Mouse (Mus musculus) stomach, embryonic 16.5 days (tissue): ENCODE data around the gene Wdr20. TPM values are rescaled to one million over a fixed set of nuclear protein-coding genes. Genes with fewer than 3 reads are reported as not detected.
A peak's percentile ranks its signal among the peaks of the same experiment; 100 is the strongest.

Experiments used
- ATAC-seq: fragments of 200-750 bp; cut with Nextera tagmentation; 2 replicates; pipeline ENCODE4 v1.8.0; 2017; ENCODE audit warnings: moderate number of reproducible peaks, moderate TSS enrichment; ENCODE audit not compliant: insufficient read depth, low FRiP score
- H3K27ac ChIP-seq: fragments of 300-500 bp; sonication (generic); 2 replicates; pipeline ENCODE4 v1.5.1; 2014; ENCODE audit warnings: low read length
- H3K27me3 ChIP-seq: fragments of 300-500 bp; sonication (generic); 2 replicates; pipeline ENCODE4 v1.6.1; 2014; ENCODE audit warnings: low read length, control low read depth, mixed read lengths; ENCODE audit not compliant: control insufficient read depth, insufficient read depth
- H3K36me3 ChIP-seq: fragments of 300-500 bp; sonication (generic); 2 replicates; pipeline ENCODE4 v1.6.1; 2014; ENCODE audit warnings: low read length; ENCODE audit not compliant: control insufficient read depth, insufficient read depth
- H3K4me1 ChIP-seq: fragments of 300-500 bp; sonication (generic); 2 replicates; pipeline ENCODE4 v1.6.1; 2014; ENCODE audit warnings: low read length, control low read depth, mixed read lengths; ENCODE audit not compliant: control insufficient read depth, insufficient read depth
- H3K4me2 ChIP-seq: fragments of 300-500 bp; sonication (generic); 2 replicates; pipeline ENCODE4 v1.6.1; 2014; ENCODE audit warnings: low read depth, low read length, mixed read lengths
- H3K4me3 ChIP-seq: fragments of 300-500 bp; sonication (generic); replicated peaks from 2 replicates; pipeline ENCODE4 v1.5.1; 2014; ENCODE audit warnings: mild to moderate bottlenecking, low read length
- H3K9ac ChIP-seq: fragments of 300-500 bp; sonication (generic); 2 replicates; pipeline ENCODE4 v1.6.1; 2014; ENCODE audit warnings: low read length
- H3K9me3 ChIP-seq: fragments of 300-500 bp; sonication (generic); replicated peaks from 2 replicates; pipeline ENCODE4 v1.6.1; 2016; ENCODE audit warnings: low read length, control low read depth; ENCODE audit not compliant: control insufficient read depth
- WGBS: fragments of 180-500 bp; shearing (Covaris S2); extraction: QIAGEN DNeasy Blood & Tissue Kit; methylation state at CpG from one replicate; pipeline ENCODE4 v1.1.7; 2014; 5-methylcytosine and 5-hydroxymethylcytosine counted together
- polyA plus RNA-seq: library from polyadenylated mRNA; unstranded; fragments of >200 nt; fragmentation: Nextera tagmentation; extraction: Ambion mirVana; gene quantifications from 2 replicates; pipeline ENCODE4 v1.2.1, GENCODE M21; 2015

Wdr20 gene
- polyA plus RNA-seq, 1 experiment from 2014 or later, result 23.0 TPM

GRCm38 (mm10) chr12:110706337-110707231 is 31.2 kb upstream of the Wdr20 start:
- H3K27me3 ChIP-seq, result no peaks in the 10 kb centered on the region
- H3K9ac ChIP-seq, result peak overlapping the region; percentile 63
- H3K4me3 ChIP-seq, result peak overlapping the region; percentile 44
- WGBS, result 2% methylated on average over 27 of the region's 27 CpGs
- peak overlapping the region; percentile 74 for H3K4me2 ChIP-seq
- H3K36me3 ChIP-seq, result no peaks in the 10 kb centered on the region
- H3K4me1 ChIP-seq, result peaks cover 3% of the 10 kb centered on the region; the same call in 1 of the 2 replicates
- peak overlapping the region; percentile 26; the same call in 1 of the 2 replicates for H3K27ac ChIP-seq
- no peaks in the 10 kb centered on the region for H3K9me3 ChIP-seq
- ATAC-seq, result 0 out of 2 replicates have a peak, but pooled peaks have one; percentile 30

GRCm38 (mm10) chr12:110707451-110707850 is 30.3 kb upstream of the Wdr20 start:
- no peak for ATAC-seq
- H3K4me3 ChIP-seq, result no peak overlapping the region
- peaks cover 3% of the 10 kb centered on the region; the same call in 1 of the 2 replicates for H3K4me1 ChIP-seq
- no peaks in the 10 kb centered on the region for H3K36me3 ChIP-seq
- no peak overlapping the region for H3K9ac ChIP-seq
- H3K27ac ChIP-seq, result no peak overlapping the region
- no peaks in the 10 kb centered on the region for H3K27me3 ChIP-seq
- H3K4me2 ChIP-seq, result no peak overlapping the region
- H3K9me3 ChIP-seq, result no peaks in the 10 kb centered on the region
- 89% methylated on average over 7 of the region's 7 CpGs for WGBS

GRCm38 (mm10) chr12:110711270-110711669 is 26.5 kb upstream of the Wdr20 start:
- WGBS, result 55% methylated on average over 5 of the region's 5 CpGs
- Histone ChIP-seq H3K4me3 (no peak overlapping the region), H3K9me3 (0 out of 2 replicates have a peak, but pooled peaks cover 6% of the 10 kb centered on the region), H3K4me2 (no peak overlapping the region), H3K27ac (no peak overlapping the region), H3K36me3 (no peaks in the 10 kb centered on the region), H3K27me3 (no peaks in the 10 kb centered on the region), H3K9ac (no peak overlapping the region), H3K4me1 (peaks cover 3% of the 10 kb centered on the region; the same call in 1 of the 2 replicates)
- no peak for ATAC-seq

DNA sequence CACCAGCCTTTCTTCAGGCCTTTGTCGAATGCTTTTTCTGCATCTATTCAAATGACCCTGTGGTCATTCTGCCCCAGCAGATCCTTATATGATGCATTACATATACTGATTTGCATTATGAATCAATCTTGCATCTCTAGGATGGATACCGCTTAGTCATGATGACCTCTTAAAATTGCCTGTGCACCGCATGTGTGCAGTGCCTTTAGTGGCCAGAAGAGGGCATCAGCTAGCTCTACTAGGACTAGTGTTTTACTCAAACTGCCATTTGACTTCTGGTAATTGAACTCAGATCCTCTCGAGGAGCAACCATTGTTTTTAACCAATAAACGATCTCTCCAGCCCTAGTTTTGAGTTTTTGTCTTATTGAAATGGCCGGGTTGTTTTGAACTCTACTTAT is 24.0 kb upstream of the Wdr20 start:
- no peaks in the 10 kb centered on the region for H3K36me3 ChIP-seq

DNA sequence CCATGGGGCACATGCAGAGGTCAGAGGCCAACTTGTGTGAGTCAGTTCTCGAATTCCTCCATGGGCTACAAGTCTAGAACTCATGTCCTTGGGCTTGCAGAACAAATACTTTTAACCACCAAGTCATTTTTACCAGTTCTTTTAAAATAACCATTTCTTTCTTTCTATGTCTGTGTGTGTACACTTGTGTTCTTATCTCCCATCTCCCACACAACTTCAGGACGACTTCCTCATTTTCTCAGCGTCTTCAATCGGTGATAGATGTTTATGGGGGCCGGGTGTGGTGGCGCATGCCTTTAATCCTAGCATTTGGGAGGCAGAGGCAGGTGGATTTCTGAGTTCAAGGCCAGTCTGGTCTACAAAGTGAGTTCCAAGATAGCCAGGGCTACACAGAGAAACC is 23.5 kb upstream of the Wdr20 start:
- Histone ChIP-seq H3K9me3 (0 out of 2 replicates have a peak, but pooled peaks cover 6% of the 10 kb centered on the region), H3K9ac (no peak overlapping the region), H3K36me3 (no peaks in the 10 kb centered on the region), H3K4me2 (no peak overlapping the region), H3K27ac (no peak overlapping the region), H3K27me3 (no peaks in the 10 kb centered on the region), H3K4me1 (no peaks in the 10 kb centered on the region), H3K4me3 (no peak overlapping the region)
- no peak for ATAC-seq
- WGBS, result 86% methylated on average over 6 of the region's 6 CpGs

More for the DNA sequence above, 24.0 kb upstream of the Wdr20 start:
- Histone ChIP-seq H3K4me2 (no peak overlapping the region), H3K27me3 (no peaks in the 10 kb centered on the region), H3K4me1 (no peaks in the 10 kb centered on the region), H3K27ac (no peak overlapping the region), H3K9me3 (0 out of 2 replicates have a peak, but pooled peaks cover 6% of the 10 kb centered on the region), H3K4me3 (no peak overlapping the region), H3K9ac (no peak overlapping the region)
- ATAC-seq, result no peak
- WGBS, result 94% methylated on average over 6 of the region's 6 CpGs

GRCm38 (mm10) chr12:110716004-110716403 is 21.7 kb upstream of the Wdr20 start:
- H3K27ac ChIP-seq, result no peak overlapping the region
- no peaks in the 10 kb centered on the region for H3K4me1 ChIP-seq
- H3K4me3 ChIP-seq, result no peak overlapping the region
- H3K9ac ChIP-seq, result no peak overlapping the region
- no peak for ATAC-seq
- H3K9me3 ChIP-seq, result 0 out of 2 replicates have a peak, but pooled peaks cover 6% of the 10 kb centered on the region
- 0 out of 2 replicates have a peak, but pooled peaks cover 4% of the 10 kb centered on the region for H3K27me3 ChIP-seq
- H3K4me2 ChIP-seq, result no peak overlapping the region
- WGBS, result 19% methylated on average over 5 of the region's 5 CpGs
- no peaks in the 10 kb centered on the region for H3K36me3 ChIP-seq

- ATAC-seq, result no peak
- H3K9me3 ChIP-seq, result no peaks in the 10 kb centered on the region
- 87% methylated on average over 5 of the region's 5 CpGs for WGBS
- no peak overlapping the region for H3K4me2 ChIP-seq
- H3K27me3 ChIP-seq, result 0 out of 2 replicates have a peak, but pooled peaks cover 4% of the 10 kb centered on the region
- no peak overlapping the region for H3K27ac ChIP-seq
- H3K9ac ChIP-seq, result no peak overlapping the region
- no peaks in the 10 kb centered on the region for H3K4me1 ChIP-seq
- no peak overlapping the region for H3K4me3 ChIP-seq
- no peaks in the 10 kb centered on the region for H3K36me3 ChIP-seq
Observed at GRCm38 (mm10) chr12:110725051-110725450, 12.7 kb upstream of the Wdr20 start.

DNA sequence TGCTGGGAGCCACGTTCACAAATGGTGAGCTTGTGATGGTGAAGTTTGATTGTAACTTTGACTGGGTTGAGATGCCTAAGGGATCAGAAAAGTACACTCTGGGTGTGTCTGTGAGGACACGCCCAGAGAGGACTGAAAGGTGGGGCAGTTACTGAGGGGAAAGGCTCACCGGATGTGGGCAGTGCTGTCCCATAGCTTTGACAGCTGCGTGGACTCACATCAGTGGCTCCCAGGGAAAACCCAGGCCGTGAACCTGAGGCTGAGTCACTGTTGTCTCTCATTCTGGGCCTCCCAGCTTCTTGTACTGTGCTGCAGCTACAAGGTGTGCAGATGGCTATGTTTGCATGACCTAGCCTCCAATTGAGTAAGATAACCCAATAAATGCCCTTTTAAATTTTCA is 12.3 kb upstream of the Wdr20 start:
- Histone ChIP-seq H3K4me2 (no peak overlapping the region), H3K4me3 (no peak overlapping the region), H3K9ac (no peak overlapping the region), H3K36me3 (no peaks in the 10 kb centered on the region), H3K4me1 (no peaks in the 10 kb centered on the region), H3K27ac (no peak overlapping the region), H3K9me3 (no peaks in the 10 kb centered on the region), H3K27me3 (0 out of 2 replicates have a peak, but pooled peaks cover under 1% of the 10 kb centered on the region)
- ATAC-seq, result no peak
- 64% methylated on average over 5 of the region's 5 CpGs for WGBS

DNA sequence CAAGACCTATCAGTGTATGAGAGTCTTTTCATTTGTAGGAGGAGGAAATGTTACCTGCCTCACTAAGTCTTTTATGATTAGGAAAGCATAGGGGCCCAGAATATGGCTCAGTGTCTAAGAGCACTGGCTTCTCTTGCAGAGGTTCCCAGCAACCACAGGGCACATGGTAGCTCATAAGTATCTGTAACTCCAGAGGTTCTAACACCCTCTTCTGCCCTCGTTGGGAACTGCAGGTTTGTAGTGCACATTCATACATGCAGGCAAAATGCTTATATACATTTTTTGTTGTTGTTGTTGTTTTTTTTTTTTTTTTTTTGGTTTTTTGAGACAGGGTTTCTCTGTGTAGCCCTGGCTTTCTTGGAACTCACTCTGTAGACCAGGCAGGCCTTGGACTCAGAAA is 11.3 kb upstream of the Wdr20 start:
- no peak for ATAC-seq
- no peak overlapping the region for H3K4me3 ChIP-seq
- H3K9ac ChIP-seq, result no peak overlapping the region
- no peaks in the 10 kb centered on the region for H3K36me3 ChIP-seq
- no peak overlapping the region for H3K27ac ChIP-seq
- WGBS, result 54% methylated on average over 1 of the region's 1 CpGs
- no peaks in the 10 kb centered on the region for H3K4me1 ChIP-seq
- no peak overlapping the region for H3K4me2 ChIP-seq
- no peaks in the 10 kb centered on the region for H3K27me3 ChIP-seq
- H3K9me3 ChIP-seq, result no peaks in the 10 kb centered on the region
